Mouse (Mus musculus) ES-Bruce4 (cell line): ENCODE measurements around the gene Il17a. TPM values are rescaled to one million over a fixed set of nuclear protein-coding genes. Genes with fewer than 3 reads are reported as not detected.

Experiments
- H3K27ac ChIP-seq: 2 replicates; pipeline ENCODE4 v1.5.1; 2012; ENCODE audit warnings: low read length, inconsistent platforms; ENCODE audit not compliant: insufficient read depth
- H3K27me3 ChIP-seq: 2 replicates; pipeline ENCODE4 v1.6.1; 2012; ENCODE audit warnings: mild to moderate bottlenecking, low read length, inconsistent platforms; ENCODE audit not compliant: control insufficient read depth, poor library complexity, insufficient read depth, severe bottlenecking
- H3K36me3 ChIP-seq: 2 replicates; pipeline ENCODE4 v1.6.1; 2012; ENCODE audit warnings: inconsistent platforms, mild to moderate bottlenecking, low read length, moderate library complexity; ENCODE audit not compliant: control insufficient read depth, poor library complexity, insufficient read depth, severe bottlenecking
- H3K4me1 ChIP-seq: one replicate; pipeline ENCODE4 v1.8.1; 2011; ENCODE audit warnings: low read length; ENCODE audit not compliant: control insufficient read depth, insufficient read depth
- H3K4me3 ChIP-seq: 2 replicates; pipeline ENCODE4 v1.5.1; 2011; ENCODE audit warnings: low read depth, mild to moderate bottlenecking, low read length
- H3K9ac ChIP-seq: 2 replicates; pipeline ENCODE4 v1.6.1; 2012; ENCODE audit warnings: low read depth, mild to moderate bottlenecking, inconsistent platforms; ENCODE audit not compliant: poor library complexity, severe bottlenecking
- H3K9me3 ChIP-seq: replicated peaks from 2 replicates; pipeline ENCODE4 v1.6.1; 2012; ENCODE audit warnings: mild to moderate bottlenecking, low read length, inconsistent platforms; ENCODE audit not compliant: control insufficient read depth, poor library complexity, insufficient read depth, severe bottlenecking
- CTCF ChIP-seq: IDR thresholded peaks from one replicate; pipeline ENCODE4 v1.8.1; 2011; ENCODE audit warnings: low read depth, low read length
- EP300 ChIP-seq: IDR thresholded peaks from 2 replicates; pipeline ENCODE4 v1.6.1; 2011; ENCODE audit warnings: low read depth, low read length; ENCODE audit not compliant: insufficient read depth
- POLR2A ChIP-seq: IDR thresholded peaks from one replicate; pipeline ENCODE4 v1.8.1; 2011; ENCODE audit warnings: low read length; ENCODE audit not compliant: insufficient read depth
- polyA plus RNA-seq: library from polyadenylated mRNA; stranded (reverse); fragments of >200 nt; gene quantifications from 2 replicates; pipeline ENCODE4 v1.2.4, GENCODE M21; 2011; ENCODE audit warnings: low read depth; ENCODE audit not compliant: missing spikeins, insufficient read depth, insufficient read length

Il17a gene
- polyA plus RNA-seq, 1 experiment = not detected

DNA sequence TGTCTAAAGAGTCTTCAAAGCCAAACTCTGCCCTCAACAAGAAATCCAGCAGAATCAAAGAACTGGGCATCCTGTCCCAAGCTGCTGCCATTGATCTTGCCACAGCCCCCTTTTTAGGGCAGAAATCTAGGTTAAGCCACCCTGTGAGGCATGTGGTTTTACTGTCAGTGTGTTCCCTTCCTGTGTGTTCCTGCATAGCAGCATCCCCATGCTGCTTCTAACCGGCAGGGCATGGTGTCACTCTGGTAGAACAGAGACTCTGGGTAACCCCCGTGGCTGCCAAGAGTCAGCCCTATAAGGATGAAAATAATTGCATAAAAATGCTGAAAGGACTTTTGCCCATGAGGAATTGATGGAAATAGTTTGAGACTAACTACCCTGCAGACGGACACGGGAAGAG lies 44.8 kb upstream of the Il17a start:
- H3K4me1 ChIP-seq = no peaks in the 10 kb centered on the region
- H3K27me3 ChIP-seq = no peaks in the 10 kb centered on the region
- no peak overlapping the region for H3K9ac ChIP-seq
- TF ChIP-seq CTCF (no peak), EP300 (no peak), POLR2A (no peak)
- no peak overlapping the region for H3K4me3 ChIP-seq
- H3K36me3 ChIP-seq = no peaks in the 10 kb centered on the region
- H3K27ac ChIP-seq = no peak overlapping the region
- H3K9me3 ChIP-seq = no peaks in the 10 kb centered on the region

DNA sequence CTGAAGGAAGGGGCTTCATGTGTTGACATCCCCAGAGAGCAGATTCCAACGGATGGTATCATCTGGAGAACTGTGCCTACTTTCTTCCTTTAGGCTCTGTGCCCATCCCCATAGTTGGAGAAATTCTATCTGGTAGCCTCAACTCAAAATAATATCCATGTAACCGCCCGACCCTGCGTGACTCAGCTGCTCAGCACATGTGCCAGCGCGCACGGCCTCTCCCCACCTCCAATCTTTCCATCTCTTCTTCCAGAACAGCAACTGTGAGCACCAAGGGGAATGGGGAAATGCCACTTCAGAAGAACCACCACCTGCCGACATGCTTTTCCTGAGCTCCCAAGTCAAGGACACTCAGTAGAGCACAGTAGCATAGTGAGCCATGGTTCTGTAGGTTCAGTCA lies 39.4 kb upstream of the Il17a start:
- Histone ChIP-seq H3K4me1 (no peaks in the 10 kb centered on the region), H3K9me3 (no peaks in the 10 kb centered on the region), H3K36me3 (no peaks in the 10 kb centered on the region), H3K4me3 (no peak overlapping the region), H3K27ac (no peak overlapping the region), H3K9ac (no peak overlapping the region), H3K27me3 (no peaks in the 10 kb centered on the region)
- TF ChIP-seq POLR2A (no peak), CTCF (no peak), EP300 (no peak)

DNA sequence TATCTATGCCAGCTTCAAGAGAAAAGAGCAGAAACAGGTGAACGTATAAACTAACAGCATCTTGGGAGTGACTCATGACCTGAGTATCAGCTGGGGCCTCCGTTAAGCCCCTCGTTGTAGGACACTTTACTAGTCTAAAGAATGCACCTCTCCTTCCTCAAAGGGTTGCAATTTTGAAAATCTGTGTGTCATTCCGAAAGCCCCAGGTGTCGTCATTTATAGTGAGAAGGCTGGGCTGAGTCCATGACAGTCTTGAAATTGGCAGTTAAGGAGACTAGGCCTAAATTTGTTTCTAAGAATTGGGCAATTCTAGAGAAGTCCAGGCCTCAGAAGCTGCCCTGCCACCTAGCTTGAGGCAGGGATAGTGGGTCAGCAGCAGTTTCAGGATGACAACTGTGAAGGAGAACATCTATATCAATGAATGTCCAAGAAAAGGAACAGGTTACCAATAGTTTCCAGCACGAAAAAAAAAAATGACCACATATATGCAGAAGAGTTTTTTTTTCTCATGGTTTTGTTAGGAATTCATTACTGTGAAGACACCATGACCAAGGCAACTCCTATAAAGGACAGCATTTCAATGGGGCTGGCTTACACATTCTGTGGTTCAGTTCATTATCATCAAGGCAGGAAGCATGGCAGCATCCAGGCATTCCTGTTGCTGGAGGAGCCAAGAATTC lies 36.9 kb upstream of the Il17a start:
- TF ChIP-seq POLR2A (no peak), EP300 (no peak)
- H3K27ac ChIP-seq = no peak overlapping the region
- no peaks in the 10 kb centered on the region for H3K36me3 ChIP-seq
- no peaks in the 10 kb centered on the region for H3K9me3 ChIP-seq
- H3K4me1 ChIP-seq = no peaks in the 10 kb centered on the region
- H3K9ac ChIP-seq = no peak overlapping the region
- no peak overlapping the region for H3K4me3 ChIP-seq
- H3K27me3 ChIP-seq = no peaks in the 10 kb centered on the region

DNA sequence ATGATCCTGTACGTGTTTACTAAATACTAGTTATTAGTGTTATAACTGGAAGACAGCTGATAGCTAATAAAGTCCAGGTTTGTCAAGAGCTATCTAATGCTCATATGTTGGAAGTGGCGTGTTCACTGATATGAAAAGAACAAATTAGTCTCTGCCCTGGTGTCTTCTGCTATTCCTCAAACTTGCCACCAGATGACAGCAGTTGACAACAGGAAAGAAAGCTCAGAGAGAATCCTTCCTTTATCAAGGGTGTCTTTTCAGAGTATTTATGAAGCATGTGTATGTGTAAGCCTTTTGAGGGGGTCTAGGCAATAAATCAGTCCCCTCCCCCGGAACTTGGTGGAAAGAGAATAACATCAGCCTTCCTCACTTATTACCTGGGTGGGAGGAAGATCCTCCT lies 30.7 kb upstream of the Il17a start:
- no peak overlapping the region for H3K4me3 ChIP-seq
- H3K9me3 ChIP-seq = no peaks in the 10 kb centered on the region
- H3K27me3 ChIP-seq = no peaks in the 10 kb centered on the region
- TF ChIP-seq POLR2A (no peak), EP300 (no peak), CTCF (no peak)
- H3K36me3 ChIP-seq = no peaks in the 10 kb centered on the region
- H3K9ac ChIP-seq = no peak overlapping the region
- H3K4me1 ChIP-seq = no peaks in the 10 kb centered on the region
- no peak overlapping the region for H3K27ac ChIP-seq

DNA sequence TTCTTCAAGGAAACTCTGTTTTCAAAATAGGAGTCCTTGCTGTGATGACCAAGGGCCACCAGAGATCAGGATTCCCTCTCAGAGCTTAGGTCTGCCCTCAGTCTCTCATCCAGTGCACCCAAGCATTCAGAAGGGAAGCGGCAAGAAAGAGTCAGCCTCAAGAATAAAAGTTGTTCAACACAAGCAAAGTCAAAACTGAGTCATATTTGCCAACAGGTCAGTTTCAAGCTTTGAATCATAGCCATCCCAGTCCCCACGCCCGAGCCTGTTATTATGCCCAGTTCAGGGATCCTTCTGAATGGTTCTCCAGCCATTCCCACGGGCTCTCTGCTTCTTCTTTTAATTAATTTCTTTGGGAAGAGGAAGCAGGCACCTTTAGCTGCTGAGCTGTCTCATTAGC lies 5.9 kb downstream of the Il17a start:
- Histone ChIP-seq H3K4me3 (no peak overlapping the region), H3K9ac (no peak overlapping the region), H3K27me3 (no peaks in the 10 kb centered on the region), H3K4me1 (no peaks in the 10 kb centered on the region), H3K9me3 (0 out of 2 replicates have a peak, but pooled peaks cover 4% of the 10 kb centered on the region), H3K27ac (no peak overlapping the region), H3K36me3 (no peaks in the 10 kb centered on the region)
- no peak for TF ChIP-seq EP300
- no peak for TF ChIP-seq POLR2A
- TF ChIP-seq CTCF = no peak

DNA sequence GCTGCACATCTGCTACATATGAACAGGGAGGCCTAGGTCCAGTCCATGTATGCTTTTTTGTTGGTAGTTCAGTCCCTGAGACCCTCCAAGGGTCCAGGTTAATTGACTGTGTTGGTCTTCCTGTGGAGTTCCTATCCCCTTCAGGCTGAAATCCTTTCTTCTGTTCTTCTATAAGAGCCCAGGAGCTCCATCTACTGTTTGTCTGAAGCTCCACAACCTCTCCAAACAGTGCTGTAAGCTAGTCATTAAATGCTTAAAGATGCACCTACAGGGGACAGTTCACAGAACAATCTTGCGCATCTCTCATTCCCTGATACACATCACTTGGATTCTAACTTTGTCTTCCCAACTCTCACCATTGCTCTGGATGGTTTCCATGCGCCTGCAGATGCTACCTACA lies 7.8 kb downstream of the Il17a start:
- no peaks in the 10 kb centered on the region for H3K4me1 ChIP-seq

More for the DNA sequence above, 7.8 kb downstream of the Il17a start:
- Histone ChIP-seq H3K27me3 (no peaks in the 10 kb centered on the region), H3K9me3 (0 out of 2 replicates have a peak, but pooled peaks cover 4% of the 10 kb centered on the region), H3K27ac (no peak overlapping the region), H3K4me3 (no peak overlapping the region), H3K9ac (no peak overlapping the region), H3K36me3 (no peaks in the 10 kb centered on the region)
- no peak for TF ChIP-seq POLR2A
- TF ChIP-seq CTCF = no peak
- TF ChIP-seq EP300 = no peak
